Mouse (Mus musculus): ENCODE results near the gene Ggt1. TPM values are rescaled to one million over a fixed set of nuclear protein-coding genes. Genes with fewer than 3 reads are reported as not detected.

Gene Ggt1
- 0.06 TPM for polyA plus RNA-seq (2012; fragmentation: generic; extraction: Trizol)

DNA sequence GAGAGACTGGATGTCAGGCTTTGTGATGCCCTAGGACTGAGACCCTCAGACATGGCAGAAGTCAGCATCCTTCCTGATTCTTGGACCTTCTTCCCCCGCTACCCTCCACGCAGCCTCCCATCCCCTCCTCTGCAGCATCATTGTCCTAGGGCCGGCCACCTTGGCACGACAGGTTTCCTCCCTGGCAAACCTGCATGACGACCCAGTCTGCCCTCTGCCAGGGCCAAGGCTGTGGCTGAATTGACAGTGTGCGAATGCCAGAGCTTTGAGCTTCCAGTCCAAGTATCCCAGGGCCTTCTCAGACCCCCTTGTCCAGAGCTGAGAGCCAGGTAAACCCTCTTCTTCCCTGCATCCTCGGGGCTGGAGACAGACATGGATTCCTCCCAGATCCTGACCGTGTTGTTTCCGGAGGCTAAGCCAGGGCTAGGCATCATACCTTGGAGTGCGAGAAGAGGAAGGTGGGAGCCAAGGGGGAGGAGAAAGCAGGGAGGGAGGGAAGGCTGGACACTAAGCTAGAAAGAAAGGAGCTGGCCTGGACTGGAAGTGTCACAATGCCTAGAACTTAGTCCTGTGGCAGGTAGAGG, at the start of gene Ggt1:
Ggt1 (plus strand) TSS at position 534 of the 584 bp plus-strand sequence.
- Histone ChIP-seq H3ac (ENCODE audit: control insufficient read depth, insufficient read length) (no peak within 1 kb of the TSS), H3K36me3 (ENCODE audit: control insufficient read depth, insufficient read depth) (no peaks in the 10 kb centered on the region), H3K79me2 (ENCODE audit: control insufficient read depth, insufficient read depth) (no peaks in the 10 kb centered on the region), H3K27me3 (ENCODE audit: control insufficient read depth, insufficient read depth, insufficient read length) (no peaks in the 10 kb centered on the region), H3K4me3 (peak within 1 kb of the TSS; percentile 8), H3K4me2 (ENCODE audit: low read depth) (peak within 1 kb of the TSS; percentile 72)
- TF ChIP-seq USF1 (IDR thresholded peaks at IDR 0.05; ENCODE audit: low read depth) (no peak), SRF (IDR thresholded peaks at IDR 0.05; ENCODE audit: control insufficient read depth, insufficient read length, low read depth) (no peak), MYOG (IDR thresholded peaks at IDR 0.05; ENCODE audit: control insufficient read depth in 1 of 3, insufficient read depth in 1 of 3, insufficient read length in 2 of 3, low read depth in 2 of 3) (no peak), TCF3 (IDR thresholded peaks at IDR 0.05; ENCODE audit: insufficient read length, low read depth) (no peak), MYOD1 (IDR thresholded peaks at IDR 0.05; ENCODE audit: control insufficient read depth in 1 of 3, insufficient read length in 2 of 3, low read depth in 2 of 3) (no peak), POLR2AphosphoS2 (IDR thresholded peaks at IDR 0.05; ENCODE audit: insufficient read length, low read depth) (no peak), MAX (IDR thresholded peaks at IDR 0.05; ENCODE audit: low read depth) (no peak), POLR2A (IDR thresholded peaks at IDR 0.05; ENCODE audit: insufficient read length, low read depth) (no peak), E2F4 (IDR thresholded peaks at IDR 0.05; ENCODE audit: insufficient read depth) (no peak), TCF12 (IDR thresholded peaks at IDR 0.05; ENCODE audit: insufficient read depth, poor library complexity, severe bottlenecking) (no peak), CEBPB (IDR thresholded peaks at IDR 0.05; ENCODE audit: insufficient read depth, poor library complexity, severe bottlenecking) (no peak)

DNA sequence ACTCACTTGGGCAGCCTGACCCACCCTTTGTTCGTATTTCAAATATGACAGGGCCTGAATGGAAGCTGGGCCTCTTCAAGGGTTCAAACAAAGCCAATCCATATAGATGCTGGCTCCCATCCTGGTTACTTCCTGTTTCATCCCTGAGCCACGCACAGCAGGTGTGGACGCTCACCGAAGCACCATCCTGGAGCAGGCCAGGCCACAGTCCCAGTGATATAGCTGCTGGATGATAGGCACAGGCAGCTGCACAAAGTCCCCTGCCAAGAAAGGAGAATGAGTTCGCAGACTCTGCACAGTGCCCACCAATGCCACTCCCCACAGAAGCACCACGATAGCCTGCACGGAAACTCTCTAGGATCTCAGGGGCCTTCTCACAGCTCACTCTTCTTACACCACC, 49.5 kb upstream of the Ggt1 start:
- H3K27me3 ChIP-seq (ENCODE audit: control insufficient read depth, insufficient read depth, insufficient read length): no peaks in the 10 kb centered on the region
- peaks cover 4% of the 10 kb centered on the region for H3K36me3 ChIP-seq (ENCODE audit: control insufficient read depth, insufficient read depth)
- no peak overlapping the region for H3ac ChIP-seq (ENCODE audit: control insufficient read depth, insufficient read length)
- H3K4me2 ChIP-seq (ENCODE audit: low read depth): peak overlapping the region; percentile 3
- TF ChIP-seq REST (IDR thresholded peaks at IDR 0.05; ENCODE audit: insufficient read depth, insufficient read length) (no peak), MYOG (IDR thresholded peaks at IDR 0.05; ENCODE audit: control insufficient read depth in 1 of 3, insufficient read depth in 1 of 3, insufficient read length in 2 of 3, low read depth in 2 of 3) (peak in 2 of 3 experiments; percentile 21 to 58), USF1 (IDR thresholded peaks at IDR 0.05; ENCODE audit: low read depth) (no peak), CEBPB (IDR thresholded peaks at IDR 0.05; ENCODE audit: insufficient read depth, poor library complexity, severe bottlenecking) (no peak), TCF3 (IDR thresholded peaks at IDR 0.05; ENCODE audit: insufficient read length, low read depth) (no peak), POLR2A (IDR thresholded peaks at IDR 0.05; ENCODE audit: insufficient read length, low read depth) (no peak), MYOD1 (IDR thresholded peaks at IDR 0.05; ENCODE audit: control insufficient read depth in 1 of 3, insufficient read length in 2 of 3, low read depth in 2 of 3) (peak; percentile 11 to 97 (median 97)), SRF (IDR thresholded peaks at IDR 0.05; ENCODE audit: control insufficient read depth, insufficient read length, low read depth) (no peak), POLR2AphosphoS2 (IDR thresholded peaks at IDR 0.05; ENCODE audit: insufficient read length, low read depth) (no peak), E2F4 (IDR thresholded peaks at IDR 0.05; ENCODE audit: insufficient read depth) (no peak)
- H3K79me2 ChIP-seq (ENCODE audit: control insufficient read depth, insufficient read depth): peaks cover 26% of the 10 kb centered on the region
- H3K4me3 ChIP-seq: no peak overlapping the region

DNA sequence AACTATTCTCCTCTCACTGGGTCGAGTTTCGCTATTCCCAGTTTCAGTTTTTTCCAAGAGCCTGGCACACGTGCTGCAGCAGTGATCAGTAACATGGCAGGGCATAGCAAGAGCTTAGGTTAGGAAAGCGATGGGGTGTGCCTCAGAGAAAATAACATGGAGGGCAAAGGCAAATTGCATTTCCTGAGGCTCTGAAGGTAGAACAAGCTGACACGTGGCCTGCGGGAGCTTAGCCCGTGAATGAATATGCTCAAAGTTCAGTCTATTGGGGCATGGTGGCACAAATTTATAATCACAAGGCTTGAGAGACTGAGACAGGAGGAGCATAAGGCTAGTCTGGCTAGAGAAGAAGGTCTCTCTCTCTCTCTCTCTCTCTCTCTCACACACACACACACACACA, 48.6 kb upstream of the Ggt1 start:
- Histone ChIP-seq H3K4me3 (no peak overlapping the region), H3K4me2 (ENCODE audit: low read depth) (no peak overlapping the region), H3K36me3 (ENCODE audit: control insufficient read depth, insufficient read depth) (peaks cover 4% of the 10 kb centered on the region), H3K27me3 (ENCODE audit: control insufficient read depth, insufficient read depth, insufficient read length) (no peaks in the 10 kb centered on the region), H3ac (ENCODE audit: control insufficient read depth, insufficient read length) (no peak overlapping the region), H3K79me2 (ENCODE audit: control insufficient read depth, insufficient read depth) (peaks cover 26% of the 10 kb centered on the region)
- TF ChIP-seq MAX (IDR thresholded peaks at IDR 0.05; ENCODE audit: low read depth) (no peak), MYOD1 (IDR thresholded peaks at IDR 0.05; ENCODE audit: control insufficient read depth in 1 of 3, insufficient read length in 2 of 3, low read depth in 2 of 3) (no peak), POLR2AphosphoS2 (IDR thresholded peaks at IDR 0.05; ENCODE audit: insufficient read length, low read depth) (no peak), E2F4 (IDR thresholded peaks at IDR 0.05; ENCODE audit: insufficient read depth) (no peak), REST (IDR thresholded peaks at IDR 0.05; ENCODE audit: insufficient read depth, insufficient read length) (no peak), TCF12 (IDR thresholded peaks at IDR 0.05; ENCODE audit: insufficient read depth, poor library complexity, severe bottlenecking) (no peak), TCF3 (IDR thresholded peaks at IDR 0.05; ENCODE audit: insufficient read length, low read depth) (no peak), CEBPB (IDR thresholded peaks at IDR 0.05; ENCODE audit: insufficient read depth, poor library complexity, severe bottlenecking) (no peak), USF1 (IDR thresholded peaks at IDR 0.05; ENCODE audit: low read depth) (no peak), POLR2A (IDR thresholded peaks at IDR 0.05; ENCODE audit: insufficient read length, low read depth) (no peak), MYOG (IDR thresholded peaks at IDR 0.05; ENCODE audit: control insufficient read depth in 1 of 3, insufficient read depth in 1 of 3, insufficient read length in 2 of 3, low read depth in 2 of 3) (no peak), SRF (IDR thresholded peaks at IDR 0.05; ENCODE audit: control insufficient read depth, insufficient read length, low read depth) (no peak)

DNA sequence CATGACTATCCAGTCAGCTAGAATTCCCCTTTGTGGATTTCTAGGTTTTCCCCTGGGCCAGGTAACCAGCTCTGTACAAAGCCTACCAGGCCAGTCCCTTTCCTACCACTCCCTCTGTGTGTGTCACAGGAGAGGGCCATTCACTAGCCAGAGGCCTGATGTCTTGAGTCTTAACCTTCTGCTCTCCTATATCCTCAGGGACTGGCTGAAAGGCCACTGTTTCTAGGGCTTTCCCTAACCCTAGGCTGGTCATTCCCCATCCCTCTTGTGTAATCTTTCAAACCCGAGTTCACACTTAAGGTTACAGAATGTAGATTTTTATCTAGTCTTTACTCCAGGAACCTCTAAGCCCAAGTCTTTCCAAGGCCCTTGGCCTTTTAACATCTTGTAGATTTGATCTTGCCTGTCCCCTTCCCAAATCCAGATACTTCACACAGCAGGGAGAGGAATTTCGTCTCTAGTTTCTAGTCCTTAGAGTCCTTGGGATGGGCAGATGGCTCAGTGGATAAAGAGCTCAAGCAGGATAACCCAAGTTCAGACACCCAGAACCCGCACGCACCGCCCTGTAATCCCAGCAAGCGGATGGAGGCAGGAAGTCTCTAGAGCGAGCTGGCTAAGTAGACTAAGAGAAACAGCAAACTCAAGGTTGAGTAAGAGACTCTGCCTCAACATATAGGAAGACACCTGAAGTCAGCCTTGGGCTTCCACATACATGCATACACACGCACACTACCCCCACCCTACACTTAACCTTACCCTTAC, 47.9 kb upstream of the Ggt1 start:
- Histone ChIP-seq H3K36me3 (ENCODE audit: control insufficient read depth, insufficient read depth) (peaks cover 4% of the 10 kb centered on the region), H3K79me2 (ENCODE audit: control insufficient read depth, insufficient read depth) (peaks cover 33% of the 10 kb centered on the region), H3K4me2 (ENCODE audit: low read depth) (no peak overlapping the region), H3K4me3 (no peak overlapping the region), H3ac (ENCODE audit: control insufficient read depth, insufficient read length) (no peak overlapping the region), H3K27me3 (ENCODE audit: control insufficient read depth, insufficient read depth, insufficient read length) (no peaks in the 10 kb centered on the region)
- TF ChIP-seq MYOD1 (IDR thresholded peaks at IDR 0.05; ENCODE audit: control insufficient read depth in 1 of 3, insufficient read length in 2 of 3, low read depth in 2 of 3) (no peak), MYOG (IDR thresholded peaks at IDR 0.05; ENCODE audit: control insufficient read depth in 1 of 3, insufficient read depth in 1 of 3, insufficient read length in 2 of 3, low read depth in 2 of 3) (no peak), TCF3 (IDR thresholded peaks at IDR 0.05; ENCODE audit: insufficient read length, low read depth) (no peak), SRF (IDR thresholded peaks at IDR 0.05; ENCODE audit: control insufficient read depth, insufficient read length, low read depth) (no peak), POLR2AphosphoS2 (IDR thresholded peaks at IDR 0.05; ENCODE audit: insufficient read length, low read depth) (no peak), E2F4 (IDR thresholded peaks at IDR 0.05; ENCODE audit: insufficient read depth) (no peak), MAX (IDR thresholded peaks at IDR 0.05; ENCODE audit: low read depth) (no peak), USF1 (IDR thresholded peaks at IDR 0.05; ENCODE audit: low read depth) (no peak), POLR2A (IDR thresholded peaks at IDR 0.05; ENCODE audit: insufficient read length, low read depth) (no peak), CEBPB (IDR thresholded peaks at IDR 0.05; ENCODE audit: insufficient read depth, poor library complexity, severe bottlenecking) (no peak), TCF12 (IDR thresholded peaks at IDR 0.05; ENCODE audit: insufficient read depth, poor library complexity, severe bottlenecking) (no peak), REST (IDR thresholded peaks at IDR 0.05; ENCODE audit: insufficient read depth, insufficient read length) (no peak)
